Mouse (Mus musculus) olfactory bulb, adult 2 months (tissue): ENCODE measurements around the gene Gm4491.

Experiments used
- CTCF ChIP-seq: fragments of 200-500 bp; IDR thresholded peaks from 2 replicates; pipeline ENCODE4 v1.5.1; 2012; ENCODE audit warnings: low read depth, mild to moderate bottlenecking, low read length, moderate library complexity; ENCODE audit not compliant: insufficient read depth
- POLR2A ChIP-seq: fragments of 200-500 bp; IDR thresholded peaks from 2 replicates; pipeline ENCODE4 v1.6.1; 2012; ENCODE audit warnings: mild to moderate bottlenecking, low read depth, low read length, moderate library complexity; ENCODE audit not compliant: insufficient read depth

- TF ChIP-seq POLR2A (no peak), CTCF (no peak)
These were observed 31.5 kb downstream of the Gm4491 start for GRCm38 (mm10) chr14:57084180-57084668.
